Mouse (Mus musculus): ENCODE measurements around the gene Smoc1. TPM values are rescaled to one million over a fixed set of nuclear protein-coding genes. Genes with fewer than 3 reads are reported as not detected.

Gene Smoc1
- total RNA-seq, 2 experiments from 2014 or later, result 5.3 to 6.8 TPM

DNA sequence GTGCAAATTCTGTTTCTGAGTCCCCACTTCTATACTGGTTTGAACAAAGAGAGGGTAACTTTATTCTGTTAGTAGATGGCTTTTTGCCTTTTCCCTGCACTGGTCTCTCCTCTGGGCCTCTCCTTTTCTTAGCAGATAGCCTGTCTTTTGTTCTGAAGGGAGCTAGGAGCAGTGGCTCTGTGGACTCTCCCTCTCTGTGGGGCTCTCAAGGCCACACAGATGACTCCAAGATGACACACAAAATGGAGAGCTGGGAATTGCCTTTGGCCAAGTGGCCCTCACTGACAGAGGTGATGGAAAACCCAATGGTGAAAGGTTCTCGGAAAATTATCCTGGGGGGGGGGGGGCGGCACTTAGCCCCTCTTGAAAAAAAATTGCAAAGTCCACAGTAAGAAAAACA, 133.3 kb downstream of the Smoc1 start:
- intact Hi-C loops (cut with DNase I), result no loop called here
- DNase-seq (ENCODE audit: low spot score), result no peak

DNA sequence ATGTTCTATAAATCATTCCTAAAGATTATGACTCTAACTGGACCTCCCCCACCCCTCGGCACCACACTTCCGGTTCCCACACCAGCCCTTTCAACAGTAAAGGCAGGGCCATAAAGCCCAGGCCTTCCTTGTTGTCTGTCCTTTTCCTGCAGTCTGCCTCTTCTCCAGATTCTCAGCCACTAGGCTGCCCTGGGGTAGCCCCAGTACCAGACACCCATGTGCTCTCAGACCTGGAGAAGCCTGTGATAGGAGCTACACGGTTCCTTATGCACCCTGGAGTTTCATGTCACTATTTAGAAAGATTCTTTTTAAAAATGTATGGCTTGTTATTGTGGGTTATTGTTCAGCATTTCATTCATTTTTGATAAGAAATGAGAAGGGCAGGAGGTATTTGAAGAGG, 133.8 kb downstream of the Smoc1 start:
- intact Hi-C loops (cut with DNase I), result no loop called here
- no peak for DNase-seq (ENCODE audit: low spot score)

DNA sequence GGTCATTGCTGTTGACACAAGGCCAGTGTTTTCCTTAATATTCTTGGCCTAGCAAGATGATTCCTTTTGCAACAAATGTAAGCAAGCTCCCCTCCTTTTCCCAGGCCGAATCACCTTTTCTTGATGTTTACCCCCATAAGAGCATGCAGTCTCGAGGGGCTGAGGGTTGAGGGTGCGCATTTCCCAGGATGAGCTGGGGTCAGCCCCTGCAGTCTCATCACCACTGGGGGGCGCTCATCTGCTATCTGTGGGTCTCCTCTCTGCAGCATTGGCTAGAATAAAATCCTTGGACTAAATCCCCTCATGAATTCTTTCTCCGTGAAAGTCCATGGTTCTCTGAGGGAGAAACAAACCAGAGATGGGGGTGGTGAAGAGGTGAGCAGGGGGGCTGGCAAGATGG, 134.2 kb downstream of the Smoc1 start:
- no peak for DNase-seq (ENCODE audit: low spot score)
- intact Hi-C loops (cut with DNase I), result no loop called here

DNA sequence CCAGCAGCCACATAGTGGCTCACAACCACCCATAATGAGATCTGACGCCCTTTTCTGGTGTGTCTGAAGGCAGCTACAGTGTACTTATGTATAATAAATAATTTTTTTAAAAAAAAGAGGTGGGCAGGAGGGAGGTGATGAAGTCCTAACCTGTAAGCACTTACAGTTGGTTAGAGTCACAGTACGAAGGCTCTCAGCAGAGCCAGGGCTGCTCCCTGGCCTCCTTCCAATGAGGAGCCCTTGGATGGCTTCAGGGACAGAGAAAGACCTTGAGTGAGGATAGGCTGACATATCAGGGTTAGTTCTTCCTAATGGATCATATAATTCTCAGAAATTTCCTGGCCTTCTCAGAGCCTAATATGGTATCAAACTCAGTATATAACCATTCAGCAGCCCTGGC, 134.7 kb downstream of the Smoc1 start:
- intact Hi-C loops (cut with DNase I), result no loop called here
- DNase-seq (ENCODE audit: low spot score), result no peak

DNA sequence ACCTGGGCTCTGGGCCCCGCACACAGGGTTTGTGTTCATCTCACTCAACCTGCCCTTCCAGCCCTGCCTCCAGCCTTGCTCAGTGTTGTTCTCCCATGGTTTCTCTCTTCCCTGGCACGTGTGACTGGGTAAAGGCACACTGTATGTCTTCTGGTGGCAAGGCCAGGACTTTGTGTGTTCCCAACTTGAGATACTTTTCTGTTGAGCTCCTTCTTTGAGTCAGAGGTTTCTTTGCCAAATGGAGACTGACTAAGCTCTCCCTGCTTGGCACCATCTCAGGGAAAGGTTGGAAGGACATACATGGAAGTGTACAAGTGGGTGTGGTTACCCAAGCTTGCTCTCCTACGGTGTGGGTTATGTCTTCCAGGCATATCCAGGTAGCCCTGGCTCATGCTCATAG, 136.5 kb downstream of the Smoc1 start:
- no peak for DNase-seq (ENCODE audit: low spot score)
- intact Hi-C loops (cut with DNase I), result no loop called here

DNA sequence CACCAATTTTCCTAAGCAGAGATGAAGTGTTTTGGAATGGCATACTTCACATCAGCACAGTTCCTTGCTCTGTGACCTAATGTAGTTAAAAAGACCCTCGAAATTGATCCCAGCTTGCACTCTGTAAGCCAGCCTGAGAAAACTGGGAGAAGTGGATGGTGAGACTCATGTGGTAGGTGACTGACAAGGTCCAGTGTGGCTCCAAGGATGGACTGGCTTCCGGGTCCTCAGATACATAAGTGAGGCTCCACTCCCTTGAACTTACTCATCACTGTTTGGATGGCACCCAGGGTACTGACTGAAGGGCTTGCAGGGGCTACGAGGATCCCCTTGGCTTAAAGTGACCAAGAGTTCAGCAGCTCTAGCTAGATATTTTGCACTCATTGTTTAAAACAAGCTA, 137.0 kb downstream of the Smoc1 start:
- intact Hi-C loops (cut with DNase I), result no loop called here
- DNase-seq (ENCODE audit: low spot score), result no peak

DNA sequence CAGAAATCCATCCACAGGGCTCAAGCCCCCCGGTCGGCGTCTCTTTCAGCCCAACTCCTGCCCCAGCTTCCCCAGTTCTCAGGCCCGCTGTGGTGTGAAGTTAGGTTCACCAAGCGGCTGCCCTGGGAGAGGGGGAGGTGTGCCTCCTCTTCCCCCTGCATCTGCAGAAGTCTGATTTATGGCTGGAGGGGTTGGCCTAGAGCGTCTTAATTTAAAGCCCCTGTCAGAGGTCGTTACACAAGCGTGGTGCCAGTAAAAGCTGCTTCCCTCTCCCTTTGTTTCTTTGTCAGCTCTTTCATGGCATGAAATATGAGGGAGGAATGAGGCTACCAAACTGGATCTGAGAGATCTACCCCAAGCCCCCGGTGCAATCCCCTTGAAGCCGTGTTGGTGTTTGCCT, 139.5 kb downstream of the Smoc1 start:
- intact Hi-C loops (cut with DNase I), result no loop called here
- no peak for DNase-seq (ENCODE audit: low spot score)

DNA sequence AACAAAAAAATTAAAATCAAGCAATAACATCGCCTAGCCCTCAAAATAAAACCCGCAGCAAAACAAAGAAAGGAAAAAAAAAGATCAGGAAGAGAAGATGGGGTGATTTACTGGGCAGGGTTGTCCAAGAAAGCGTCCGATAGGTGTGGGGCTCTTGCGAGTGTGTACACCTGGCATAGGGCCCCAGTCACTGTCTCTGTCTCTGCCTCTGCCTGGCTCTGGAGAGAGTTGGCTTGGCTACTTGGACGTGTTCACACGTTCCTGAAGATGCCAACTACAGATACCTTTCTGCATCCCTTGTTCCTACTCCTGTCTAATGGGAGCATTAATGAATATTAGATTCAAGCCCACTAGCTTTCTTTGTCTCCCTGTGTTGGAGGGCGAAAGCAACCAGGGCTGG, 140.0 kb downstream of the Smoc1 start:
- DNase-seq (ENCODE audit: low spot score), result no peak
- intact Hi-C loops (cut with DNase I), result no loop called here

DNA sequence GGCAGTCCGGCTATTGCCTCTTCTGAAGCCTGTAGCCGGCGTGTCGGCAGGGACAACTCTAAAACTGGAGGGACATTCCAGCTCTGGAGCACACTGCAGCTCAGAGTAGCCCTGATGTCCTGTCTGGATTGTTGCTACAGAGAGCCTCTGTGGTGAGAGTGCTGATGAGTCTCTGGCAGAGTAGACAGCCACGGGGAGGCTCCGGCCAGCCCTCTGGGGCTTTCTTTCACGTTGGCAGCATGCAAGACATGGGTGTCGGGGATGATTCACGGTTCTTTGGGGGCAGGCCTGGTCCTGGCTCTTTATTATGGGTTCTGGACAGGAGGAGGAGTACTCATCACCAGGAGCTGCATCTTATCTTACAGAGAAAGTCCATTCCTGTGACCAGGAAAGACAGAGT, 140.5 kb downstream of the Smoc1 start:
- no peak for DNase-seq (ENCODE audit: low spot score)
- intact Hi-C loops (cut with DNase I), result no loop called here

DNA sequence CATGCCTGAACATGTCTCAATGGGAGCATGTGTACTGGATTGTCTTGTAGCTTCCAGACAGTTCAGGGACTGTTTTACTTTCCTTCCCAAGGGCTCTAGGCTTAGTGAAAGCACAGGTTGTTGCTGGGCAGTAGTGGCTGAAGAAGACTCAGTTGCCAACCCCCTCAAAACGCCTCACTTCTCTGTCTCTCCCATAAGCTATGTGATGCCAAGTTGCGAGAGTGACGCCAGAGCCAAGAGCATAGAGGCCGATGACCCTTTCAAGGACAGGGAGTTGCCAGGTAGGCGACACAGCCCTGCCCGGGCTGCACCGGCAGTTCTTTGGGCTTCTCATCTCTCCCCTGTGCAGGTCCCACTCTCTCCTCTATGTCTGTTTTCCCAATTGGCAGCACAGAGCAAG, 141.4 kb downstream of the Smoc1 start:
- intact Hi-C loops (cut with DNase I), result no loop called here
- no peak for DNase-seq (ENCODE audit: low spot score)

DNA sequence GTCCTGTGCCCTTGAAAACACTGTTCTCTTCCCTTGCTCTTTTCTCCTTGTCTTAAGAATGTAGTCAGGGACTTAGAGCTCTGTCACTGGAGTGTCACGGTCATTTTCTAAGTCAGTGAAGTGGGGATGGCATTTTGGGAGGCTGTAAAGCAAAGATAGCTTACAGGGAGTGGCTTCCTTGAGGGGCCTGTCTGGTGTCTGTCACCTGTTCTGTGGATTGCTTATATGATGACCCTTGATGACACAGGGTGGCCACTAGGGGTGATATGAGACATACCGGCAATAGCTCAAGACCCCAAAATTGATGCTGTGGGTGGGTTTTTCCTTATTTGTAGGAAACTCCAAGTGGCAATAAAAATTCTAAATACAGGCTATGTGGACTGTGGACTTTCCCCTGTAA, 141.9 kb downstream of the Smoc1 start:
- intact Hi-C loops (cut with DNase I), result no loop called here
- DNase-seq (ENCODE audit: low spot score), result no peak

DNA sequence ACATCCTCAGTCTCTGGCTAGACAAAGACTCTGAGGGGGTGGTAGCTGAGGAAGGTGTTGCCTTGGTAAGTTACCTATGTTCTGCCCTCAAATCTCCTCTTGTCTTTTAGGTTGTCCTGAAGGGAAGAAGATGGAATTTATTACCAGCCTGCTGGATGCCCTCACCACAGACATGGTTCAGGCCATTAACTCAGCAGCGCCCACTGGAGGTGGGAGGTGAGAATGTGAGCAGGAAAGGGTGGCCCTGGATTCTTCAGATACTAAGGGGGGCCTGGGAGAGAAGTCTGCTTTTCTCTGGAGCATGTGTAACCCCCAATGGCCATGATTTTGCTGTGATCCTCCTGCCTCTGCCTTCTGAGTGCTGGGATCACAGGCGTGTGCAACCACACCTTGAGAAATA, 143.5 kb downstream of the Smoc1 start:
- DNase-seq (ENCODE audit: low spot score), result no peak
- intact Hi-C loops (cut with DNase I), result no loop called here

DNA sequence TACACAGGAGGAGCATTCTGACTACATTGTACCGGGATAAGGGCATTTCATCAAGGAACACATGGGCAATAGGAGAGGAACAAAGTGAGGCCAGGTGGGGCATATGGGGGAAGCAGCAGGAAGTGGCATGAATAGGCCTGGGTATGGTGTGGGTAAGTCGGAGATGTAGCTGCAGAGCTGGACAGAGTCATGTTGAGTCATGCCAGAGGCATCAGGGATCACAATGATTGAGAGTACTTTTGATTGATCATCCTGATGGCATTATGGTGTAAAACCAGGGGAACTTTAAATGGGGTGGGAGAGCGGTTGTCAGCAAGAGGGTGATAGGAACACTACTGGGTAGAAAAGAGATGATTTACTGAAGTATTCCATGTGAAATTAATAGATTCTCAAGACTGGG, 146.4 kb downstream of the Smoc1 start:
- DNase-seq (ENCODE audit: low spot score), result no peak
- intact Hi-C loops (cut with DNase I), result no loop called here

DNA sequence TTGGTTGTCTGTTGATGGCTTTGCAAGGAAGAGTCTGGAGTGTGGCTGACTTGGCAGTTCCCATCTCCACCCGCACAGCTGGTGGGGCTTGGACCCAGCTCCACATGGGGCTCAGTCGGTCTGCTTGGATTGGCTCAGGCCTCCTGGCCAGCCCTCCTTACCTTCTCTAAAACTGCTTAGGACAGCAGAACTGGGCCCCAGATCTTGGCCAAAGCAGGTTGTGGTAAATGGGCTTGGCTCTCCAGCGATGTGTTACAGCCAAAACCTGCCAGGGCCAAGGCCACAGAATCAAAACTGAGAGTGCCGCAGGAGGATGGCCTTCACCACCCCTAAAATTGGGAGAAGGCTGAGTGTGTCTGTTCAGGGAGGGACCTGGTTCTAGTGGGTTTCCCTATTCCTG, 147.3 kb downstream of the Smoc1 start:
- intact Hi-C loops (cut with DNase I), result no loop called here

DNA sequence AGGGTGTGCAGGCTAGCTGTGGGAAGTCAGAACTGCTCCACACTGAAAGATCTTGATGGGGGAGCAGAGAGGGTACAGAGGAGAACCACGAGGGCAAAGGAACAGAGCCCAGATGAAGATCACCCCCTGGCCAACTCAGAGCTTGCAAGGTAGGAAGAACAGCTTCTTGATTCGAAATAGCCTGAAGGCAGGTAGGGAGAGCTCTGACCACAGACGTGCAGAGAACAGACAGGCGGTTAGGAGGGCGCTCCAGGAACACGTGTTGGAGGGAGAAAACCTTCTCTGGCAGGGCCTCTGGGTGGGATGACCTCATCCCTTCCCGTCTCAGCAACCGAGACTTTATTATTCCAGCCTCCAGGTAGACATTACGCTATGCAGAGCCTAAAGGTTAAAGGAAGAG, 148.6 kb downstream of the Smoc1 start:
- DNase-seq (ENCODE audit: low spot score), result no peak

More for the DNA sequence above, 147.3 kb downstream of the Smoc1 start:
- DNase-seq (ENCODE audit: low spot score), result no peak

DNA sequence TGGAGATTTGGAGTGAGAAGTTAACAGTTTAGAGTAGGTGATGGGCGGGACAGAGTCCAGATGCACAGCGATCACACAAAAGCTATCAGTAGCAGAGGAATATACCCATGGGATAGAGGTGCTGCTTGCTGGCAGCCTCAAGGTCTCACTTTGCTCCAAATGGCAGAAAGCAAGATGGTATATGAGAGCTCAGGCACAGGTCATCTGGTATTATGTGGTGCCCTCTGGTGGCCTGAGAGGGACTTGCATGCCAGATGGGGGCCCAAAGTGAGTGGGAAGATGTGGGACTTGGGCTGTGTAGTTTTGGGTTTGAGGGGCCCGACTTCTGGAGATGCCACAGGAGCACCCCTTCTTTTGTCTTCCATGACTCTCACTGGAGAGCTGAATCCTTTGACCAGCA, 155.5 kb downstream of the Smoc1 start:
- DNase-seq (ENCODE audit: low spot score), result peak; percentile 20
- intact Hi-C loops (cut with DNase I), result loop anchor here (1.0 kb wide), 1 partner anchor 200 kb away; no protein-coding TSS in a partner anchor

More for the DNA sequence above, 148.6 kb downstream of the Smoc1 start:
- intact Hi-C loops (cut with DNase I), result no loop called here

DNA sequence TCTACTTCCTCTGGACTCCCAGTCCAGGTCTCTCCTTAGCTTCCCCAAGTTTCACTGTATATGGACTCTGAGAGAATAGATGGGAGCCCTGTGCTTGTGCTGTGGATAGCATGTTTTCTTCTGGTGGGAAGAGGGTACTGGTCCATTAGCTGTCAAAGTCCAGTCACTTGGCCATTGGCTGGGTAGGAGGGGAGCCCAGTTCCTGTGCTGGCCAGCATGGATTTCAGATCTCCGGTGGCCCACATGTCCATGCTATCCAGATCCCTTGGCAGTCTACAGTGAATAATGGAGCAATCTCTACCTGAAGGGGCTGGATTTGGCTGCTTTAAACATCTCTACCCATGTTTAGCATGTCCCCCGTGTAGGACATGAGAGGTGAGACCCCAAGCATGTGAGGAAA, 158.4 kb downstream of the Smoc1 start:
- intact Hi-C loops (cut with DNase I), result no loop called here
- DNase-seq (ENCODE audit: low spot score), result no peak

DNA sequence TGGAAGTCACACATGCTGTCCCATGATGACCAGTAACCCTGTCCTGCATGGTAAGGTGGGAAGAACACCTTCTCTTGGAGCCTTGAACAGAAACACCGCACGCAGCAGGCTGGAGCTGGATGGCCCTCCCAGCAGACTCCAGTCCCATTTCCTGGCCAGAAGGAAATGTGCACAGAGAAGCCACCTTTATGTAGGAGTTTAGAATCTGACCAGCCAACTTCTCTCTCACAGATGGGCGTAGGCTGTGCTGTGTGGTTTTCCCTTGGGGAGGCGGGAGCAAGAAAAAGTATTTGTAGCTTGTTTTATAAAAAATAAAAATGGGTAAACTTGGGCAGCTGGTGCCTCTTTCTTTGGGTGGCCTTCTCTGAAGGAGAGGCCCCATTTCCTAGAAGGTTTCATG, 159.5 kb downstream of the Smoc1 start:
- no peak for DNase-seq (ENCODE audit: low spot score)
- intact Hi-C loops (cut with DNase I), result no loop called here

DNA sequence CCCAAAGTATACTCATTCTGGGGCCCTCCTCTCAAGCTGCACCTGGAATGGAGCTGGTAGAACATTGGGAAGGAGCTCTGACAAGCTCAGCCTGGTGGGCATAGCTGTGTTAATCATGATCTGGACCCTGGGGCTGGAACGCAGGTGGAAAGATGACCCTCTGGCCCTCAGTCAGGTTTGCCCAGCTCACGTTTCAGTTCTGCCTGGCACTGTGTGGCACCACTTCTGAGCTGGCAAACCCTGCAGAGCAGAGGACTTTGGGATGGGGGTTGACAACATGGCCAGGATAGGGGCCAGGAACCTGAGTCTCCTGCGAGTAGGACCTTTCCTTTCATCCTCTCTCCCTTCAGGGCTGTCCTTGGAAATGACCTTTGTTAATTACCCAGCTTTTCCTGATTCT, 160.1 kb downstream of the Smoc1 start:
- DNase-seq (ENCODE audit: low spot score), result no peak
- intact Hi-C loops (cut with DNase I), result no loop called here

DNA sequence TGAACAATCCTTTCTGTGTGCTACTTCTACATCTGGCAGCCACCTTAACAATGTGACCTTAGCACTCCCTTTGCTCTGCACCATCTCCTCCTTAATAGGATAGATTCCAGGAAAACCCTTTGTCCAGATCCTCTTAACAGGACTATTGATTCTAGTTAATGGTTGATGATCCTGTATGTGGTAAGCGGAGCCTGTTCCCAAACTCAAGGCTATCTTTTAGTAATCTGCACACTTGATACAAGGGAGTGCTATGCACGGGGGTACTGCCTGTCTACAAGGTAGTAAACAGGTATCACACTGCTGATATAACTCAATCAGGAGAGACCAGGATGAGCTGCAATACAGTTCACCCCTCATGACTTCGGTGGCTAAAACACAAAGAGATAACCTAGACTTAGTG, 161.8 kb downstream of the Smoc1 start:
- intact Hi-C loops (cut with DNase I), result no loop called here
- no peak for DNase-seq (ENCODE audit: low spot score)

DNA sequence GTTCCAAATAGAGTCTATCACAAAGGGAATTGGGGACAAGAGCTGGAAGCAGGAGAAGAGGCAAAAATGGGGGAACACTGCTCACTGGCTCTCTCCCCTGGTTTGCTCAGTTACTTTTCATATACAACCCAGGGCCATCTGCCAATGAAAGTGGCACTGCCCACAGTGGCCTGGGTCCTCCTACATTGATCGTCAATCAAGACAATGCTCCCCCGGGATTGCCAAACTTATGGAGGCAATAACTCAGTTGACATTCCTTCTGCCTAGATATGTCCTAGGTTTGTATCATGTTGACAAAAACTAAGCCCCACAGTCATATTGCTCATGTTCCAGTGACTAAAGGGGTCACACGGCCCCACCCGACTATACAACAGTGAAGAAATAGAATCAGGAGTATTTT, 162.4 kb downstream of the Smoc1 start:
- no peak for DNase-seq (ENCODE audit: low spot score)
- intact Hi-C loops (cut with DNase I), result no loop called here

DNA sequence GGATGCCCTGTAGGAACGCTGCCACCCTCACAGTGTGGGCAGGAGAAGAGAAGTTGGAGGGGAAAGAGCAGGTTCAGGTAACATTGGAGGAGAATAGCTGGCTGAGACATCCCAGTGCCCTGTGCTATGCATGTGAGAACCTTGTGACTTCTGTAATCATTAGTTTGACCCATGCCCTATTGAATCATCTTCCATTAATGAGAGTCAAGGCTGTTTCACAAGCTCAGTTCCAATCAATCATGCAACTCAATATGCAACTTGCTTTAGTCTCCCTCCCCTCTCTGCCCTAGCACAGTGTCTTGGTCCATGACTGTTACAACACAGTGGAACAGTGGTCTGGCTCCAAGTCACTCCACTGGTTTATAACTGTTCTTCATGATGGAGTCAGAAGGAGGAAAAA, 163.0 kb downstream of the Smoc1 start:
- DNase-seq (ENCODE audit: low spot score), result no peak
- intact Hi-C loops (cut with DNase I), result no loop called here

DNA sequence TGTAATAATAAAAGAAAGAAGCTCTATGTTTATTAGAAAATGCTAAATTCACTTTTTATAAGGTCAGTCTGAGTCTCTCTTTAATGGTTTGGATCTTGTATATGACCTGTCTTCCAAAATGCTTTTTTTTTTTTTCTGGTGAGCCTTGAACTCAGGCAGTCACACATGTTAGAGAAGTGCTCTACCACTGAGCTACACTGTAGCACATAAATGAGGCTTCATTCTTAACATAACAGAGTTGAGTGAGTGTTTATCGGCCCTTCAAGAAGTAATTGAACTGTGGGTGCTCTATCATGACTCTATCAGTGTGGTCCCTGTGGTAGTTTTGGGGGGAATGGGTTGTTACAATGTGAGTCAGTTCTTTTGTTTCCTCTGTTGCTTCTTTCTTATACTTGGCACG, 167.4 kb downstream of the Smoc1 start:
- intact Hi-C loops (cut with DNase I), result no loop called here
- no peak for DNase-seq (ENCODE audit: low spot score)
